Mouse (Mus musculus) spleen, adult 18-20 months (tissue): ENCODE results near the gene Med29.
A peak's percentile ranks its signal among the peaks of the same experiment; 100 is the strongest.

ENCODE experiments used
- DNase-seq, 2 experiments: peaks; one replicate each; pipeline ENCODE4 v3.0.0; 2022; ENCODE audit warnings: mixed read lengths in 2 of 2

Med29 gene

GRCm38 (mm10) chr7:28351676-28352191, 40.8 kb downstream of the Med29 start:
- no peak for DNase-seq

- peak; percentile 96 to 97 for DNase-seq
Observed at GRCm38 (mm10) chr7:28350155-28350883, 42.2 kb downstream of the Med29 start, which contains the start of gene Rps16. Gene Rps16 (plus strand): TSS chr7:28350652.

- no peak for DNase-seq
Observed at GRCm38 (mm10) chr7:28348601-28349000, 43.9 kb downstream of the Med29 start.

- no peak for DNase-seq
Observed at GRCm38 (mm10) chr7:28347746-28348145, 44.8 kb downstream of the Med29 start.

- peak in 1 of 2 experiments; percentile 73 for DNase-seq
Observed at GRCm38 (mm10) chr7:28344637-28345036, 47.9 kb downstream of the Med29 start.

- DNase-seq, result no peak
Observed at GRCm38 (mm10) chr7:28341381-28341780, 51.1 kb downstream of the Med29 start.

GRCm38 (mm10) chr7:28339213-28339917, 53.1 kb downstream of the Med29 start:
- peak; percentile 38 to 54 for DNase-seq

- peak; percentile 94 to 95 for DNase-seq
Observed at GRCm38 (mm10) chr7:28338108-28338998, 54.2 kb downstream of the Med29 start, which contains the start of gene Supt5. Gene Supt5 (minus strand): TSS chr7:28338746.
